Mouse (Mus musculus) lung, adult 18-20 months (tissue): ENCODE measurements around the gene Six4.
"Not testable (repeated sequence)": the region's sequence is repeated elsewhere in the genome, so short reads cannot be mapped to it uniquely, and the experiment has no call there.

Source experiments
- DNase-seq, 2 experiments: peaks; one replicate each; pipeline ENCODE4 v3.0.0; 2022; ENCODE audit warnings: mixed read lengths in 2 of 2

The Six4 gene

DNA sequence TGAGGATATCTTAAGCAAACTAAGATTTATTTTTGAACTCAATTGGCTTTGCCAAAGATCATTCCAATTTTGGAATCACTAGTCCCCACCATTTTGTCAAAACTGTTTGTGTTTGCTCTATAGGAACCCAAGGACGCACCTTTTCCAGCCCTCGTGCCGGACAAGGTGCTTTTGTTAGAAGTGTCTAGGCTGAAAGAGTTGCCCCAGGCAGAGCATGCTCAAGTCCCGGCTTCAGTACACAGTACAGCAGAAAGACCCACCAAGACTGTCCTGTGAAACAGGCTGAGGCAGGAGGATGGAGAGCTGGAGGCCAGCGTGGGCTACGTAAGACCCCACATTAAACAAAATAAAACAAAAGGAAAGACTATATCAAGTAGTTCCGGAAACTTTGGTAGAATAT lies 26.2 kb downstream of the Six4 start:
- no peak for DNase-seq

GRCm38 (mm10) chr12:73085739-73086630 lies 27.3 kb downstream of the Six4 start:
- DNase-seq = no peak

DNA sequence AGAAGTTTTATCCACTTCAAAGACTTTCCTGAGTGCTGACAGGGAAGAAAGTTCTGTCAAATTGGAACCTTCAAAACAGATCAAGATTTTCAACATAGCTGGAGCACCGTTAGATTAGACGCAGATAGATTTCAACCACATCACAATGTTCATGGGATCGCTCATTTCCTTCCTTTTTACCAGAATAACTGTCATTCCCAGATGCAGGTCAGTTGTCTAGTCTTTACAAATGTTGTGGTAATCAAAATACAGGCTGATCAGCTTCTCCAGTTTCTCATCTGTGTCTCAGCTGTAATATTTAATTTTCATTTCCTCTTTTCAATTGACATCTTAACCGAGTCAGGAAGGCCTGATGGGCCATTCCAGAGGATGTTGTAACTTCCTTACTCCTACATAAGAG lies 29.5 kb downstream of the Six4 start:
- no peak for DNase-seq

DNA sequence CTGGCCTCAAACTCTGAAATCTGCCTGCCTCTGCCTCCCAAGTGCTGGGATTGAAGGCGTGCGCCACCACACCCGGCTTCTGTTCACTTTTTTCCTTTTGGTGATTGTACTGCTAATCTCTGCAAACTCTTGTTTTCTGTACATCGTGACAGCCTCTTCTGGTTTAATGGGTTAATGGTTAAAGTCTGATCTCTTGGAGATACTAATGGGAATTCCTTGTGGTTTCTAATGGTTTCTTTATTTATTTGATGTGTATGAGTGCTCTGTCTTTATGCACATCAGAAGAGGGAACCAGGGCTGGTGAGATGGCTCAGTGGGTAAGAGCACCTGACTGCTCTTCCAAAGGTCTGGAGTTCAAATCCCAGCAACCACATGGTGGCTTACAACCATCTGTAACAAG lies 31.4 kb downstream of the Six4 start:
- DNase-seq = not testable (repeated sequence)

GRCm38 (mm10) chr12:73060805-73061410 lies 52.3 kb downstream of the Six4 start:
- DNase-seq = peak; percentile 34 to 57

- DNase-seq = no peak
Measured at GRCm38 (mm10) chr12:73057492-73057891, 55.8 kb downstream of the Six4 start.

DNA sequence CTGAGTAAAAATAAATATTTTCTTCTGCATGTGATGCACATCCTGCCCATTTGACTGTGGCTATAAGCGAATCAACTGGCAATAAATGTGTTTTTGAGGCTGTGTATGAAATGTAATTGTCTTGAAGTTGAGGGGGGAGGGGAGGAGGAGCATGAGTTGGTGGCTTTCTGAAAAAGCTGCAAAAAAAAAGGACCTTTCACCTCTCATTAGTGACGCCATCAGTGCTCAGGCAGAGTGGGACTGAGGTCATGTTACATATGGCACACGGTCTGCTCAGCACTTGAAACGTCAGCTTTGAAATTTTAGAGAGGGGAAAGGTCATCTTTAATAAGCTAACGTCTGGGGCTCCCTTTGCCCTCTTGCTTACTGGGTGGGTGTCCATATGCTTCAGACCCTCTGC lies 57.8 kb downstream of the Six4 start:
- DNase-seq = no peak

DNA sequence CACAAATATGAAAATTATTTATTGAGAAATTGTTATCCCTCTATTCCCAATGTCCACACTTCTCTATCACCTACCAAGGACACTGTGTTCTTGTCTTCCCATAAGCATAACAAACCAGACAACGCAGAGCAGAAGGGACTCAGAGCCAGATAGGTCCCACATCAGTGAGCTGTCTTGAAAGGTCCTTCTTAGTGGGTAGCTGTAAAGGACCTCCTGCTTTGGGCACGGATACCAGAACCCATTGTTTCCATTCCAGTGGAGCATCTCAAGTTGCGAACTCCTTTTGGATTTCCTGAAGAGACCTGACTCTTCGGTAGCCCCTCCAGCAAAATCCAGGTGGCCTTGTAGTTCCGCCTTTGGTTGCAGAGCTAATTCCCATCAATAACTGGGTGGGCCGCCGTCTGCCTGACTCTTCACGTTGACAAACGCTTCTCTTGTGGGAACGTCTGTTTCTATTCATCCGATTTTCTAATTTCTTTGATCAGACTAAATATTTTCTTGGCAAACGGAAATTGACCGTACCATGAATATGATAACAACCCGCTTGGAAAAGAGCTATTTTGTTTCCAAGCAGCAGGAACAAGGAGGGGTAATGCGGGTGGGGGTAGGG lies 58.6 kb downstream of the Six4 start:
- no peak for DNase-seq

GRCm38 (mm10) chr12:73053668-73054241 lies 59.5 kb downstream of the Six4 start, which contains the start of gene Six1:
Gene Six1 (minus strand): TSS chr12:73053887.
- DNase-seq = peak; percentile 87 to 89

DNA sequence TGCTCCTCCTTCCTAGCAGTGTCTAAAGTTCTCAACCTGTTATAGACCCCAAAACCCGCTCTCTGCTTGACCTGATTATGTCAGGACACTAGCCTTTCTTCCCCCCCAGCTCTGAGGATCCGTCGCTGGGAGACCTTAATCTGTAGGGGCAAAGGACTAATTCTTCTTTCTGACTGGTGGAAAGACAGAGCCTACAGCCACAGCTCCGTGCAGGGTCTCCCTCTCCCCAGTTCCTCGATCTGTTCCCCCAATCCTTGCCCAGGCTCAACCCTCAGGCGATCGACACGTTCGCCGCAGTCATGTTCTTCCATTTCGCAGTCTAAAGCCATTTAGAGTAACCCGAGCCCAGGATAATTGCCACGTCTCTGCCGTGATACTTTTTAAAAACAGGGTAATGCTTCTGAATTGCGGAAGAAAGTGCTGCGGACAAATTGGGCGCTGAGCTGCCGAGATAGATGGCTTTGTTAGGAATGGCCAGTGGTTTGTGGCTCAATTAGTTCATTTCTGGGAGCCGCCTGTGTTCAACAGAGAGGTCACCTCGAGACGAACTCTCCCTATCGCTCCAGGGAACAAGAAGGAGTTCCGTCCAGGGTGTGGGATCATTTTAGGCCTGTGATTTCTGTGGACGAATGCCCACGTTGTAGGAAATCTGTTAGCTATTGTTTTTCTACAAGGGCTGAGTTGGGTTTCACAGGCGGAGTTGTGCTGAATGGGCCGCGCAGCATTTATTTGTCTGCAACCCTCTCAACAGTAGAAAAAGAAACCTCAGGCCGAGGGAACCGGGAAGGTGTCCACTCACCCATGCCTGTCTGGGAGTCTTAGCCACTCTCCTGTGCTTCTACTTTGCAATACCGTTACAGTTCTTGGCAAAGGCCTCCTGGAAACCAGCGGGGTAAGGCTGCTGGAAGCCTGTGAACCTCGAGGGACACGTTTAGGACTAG lies 60.3 kb downstream of the Six4 start:
- no peak for DNase-seq

- no peak for DNase-seq
Measured at GRCm38 (mm10) chr12:73052036-73052650, 61.1 kb downstream of the Six4 start.

GRCm38 (mm10) chr12:73050811-73051580 lies 62.3 kb downstream of the Six4 start:
- no peak for DNase-seq

- DNase-seq = no peak
Measured at GRCm38 (mm10) chr12:73050305-73050704, 63.0 kb downstream of the Six4 start.
